ENCODE assay signal across 20 mouse cellular contexts in the genomic region with DNA sequence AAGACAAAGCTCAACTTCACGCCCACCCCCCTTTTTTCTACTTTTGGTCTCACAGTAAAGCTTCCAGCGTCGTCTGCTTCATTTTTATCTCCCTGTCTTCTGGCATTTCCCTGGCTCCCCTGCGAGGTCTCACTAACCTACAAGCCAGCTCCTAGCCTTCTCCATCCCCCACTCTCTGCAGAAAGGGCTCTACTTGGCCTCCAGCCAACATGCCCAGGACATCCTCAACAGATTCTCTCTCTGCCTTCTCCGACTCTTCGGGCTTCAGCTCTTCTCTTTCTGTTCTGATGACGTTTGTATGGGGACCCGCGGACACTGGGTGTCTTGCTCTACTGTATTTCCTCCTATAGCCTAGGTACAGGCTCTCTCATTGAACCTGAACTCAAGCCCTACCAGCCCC. TPM values are rescaled to one million over a fixed set of nuclear protein-coding genes. Genes with fewer than 3 reads are reported as not detected.
A peak's percentile ranks its signal among the peaks of the same experiment; 100 is the strongest.
DNase-seq lines count a peak whose midpoint lies in the region; ATAC-seq and TF ChIP-seq lines count a peak whose summit lies in the region.
"Had no signal": no experiment of that assay in that cellular context is flagged by ENCODE, and none has a peak within 500 bp of the region (broad histone marks: within the 10 kb centered on the region; RNA-seq: fewer than 3 reads in every experiment).

No protein-coding gene starts in this region.

- H3K4me3 ChIP-seq in heart, embryonic 13.5 days, result no peak overlapping the region
- no peak overlapping the region for H3K4me3 ChIP-seq in lung, embryonic 14.5 days (ENCODE audit: low read depth, low read length)
- H3K4me3 ChIP-seq: embryonic facial prominence, embryonic 15.5 days; erythroblast, embryonic 14.5 days; forebrain, embryonic 10.5 days; gastrocnemius, adult 2 months; heart, embryonic 15.5 days; hindbrain, embryonic 10.5 days had no signal

- WGBS in heart, embryonic 13.5 days, result 43% methylated on average over 9 of the region's 9 CpGs
- 66% methylated on average over 9 of the region's 9 CpGs for WGBS in lung, embryonic 14.5 days

- ATAC-seq in heart, embryonic 13.5 days (ENCODE audit: extremely low read depth, insufficient number of reproducible peaks, low FRiP score, low TSS enrichment), result no peak
- ATAC-seq in lung, embryonic 14.5 days (ENCODE audit: insufficient read depth), result no peak
- ATAC-seq: forebrain, embryonic 14.5 days had no signal

- H3K9me3 ChIP-seq in heart, embryonic 13.5 days, result no peaks in the 10 kb centered on the region
- no peaks in the 10 kb centered on the region for H3K9me3 ChIP-seq in lung, embryonic 14.5 days (ENCODE audit: low read depth, low read length)
- H3K9me3 ChIP-seq: embryonic facial prominence, embryonic 15.5 days; forebrain, embryonic 10.5 days; heart, embryonic 15.5 days; hindbrain, embryonic 10.5 days had no signal

- no peak for TF ChIP-seq CTCF in lung, embryonic 14.5 days (IDR thresholded peaks at IDR 0.05; ENCODE audit: low read depth)

- peaks cover 73% of the 10 kb centered on the region for H3K36me3 ChIP-seq in heart, embryonic 13.5 days
- H3K36me3 ChIP-seq in lung, embryonic 14.5 days (ENCODE audit: insufficient read depth), result peaks cover 75% of the 10 kb centered on the region

- no peaks in the 10 kb centered on the region for H3K27me3 ChIP-seq in heart, embryonic 13.5 days (replicated peaks)
- H3K27me3 ChIP-seq in lung, embryonic 14.5 days (ENCODE audit: insufficient read depth, low read length), result no peaks in the 10 kb centered on the region
- H3K27me3 ChIP-seq: embryonic facial prominence, embryonic 15.5 days; heart, embryonic 15.5 days had no signal

- peaks cover 20% of the 10 kb centered on the region for H3K4me1 ChIP-seq in heart, embryonic 13.5 days
- 0 out of 2 replicates have a peak, but pooled peaks cover 6% of the 10 kb centered on the region for H3K4me1 ChIP-seq in lung, embryonic 14.5 days (ENCODE audit: insufficient read depth)

- no peak overlapping the region for H3K4me2 ChIP-seq in heart, embryonic 13.5 days
- H3K4me2 ChIP-seq in lung, embryonic 14.5 days, result no peak overlapping the region
- H3K4me2 ChIP-seq: embryonic facial prominence, embryonic 15.5 days; heart, embryonic 15.5 days; hindbrain, embryonic 14.5 days had no signal

- DNase-seq in heart, adult 11 months, result no peak
- DNase-seq in lung, embryonic 14.5 days, result peak; percentile 13
- DNase-seq in lung, postnatal 25 days (ENCODE audit: low spot score), result no peak
- peak; percentile 68 for DNase-seq in testis, postnatal 10 days (ENCODE audit: low spot score)
- DNase-seq in testis, postnatal 14 days (ENCODE audit: low spot score), result no peak
- DNase-seq: adrenal gland, adult 8-10 months; cerebellum, adult 18-20 months; cerebellum, adult 9-11 months; embryo, embryonic 11 days; gastrocnemius, adult 2 months; gastrocnemius, postnatal 25 days; heart, postnatal 14 days had no signal

- no peak overlapping the region for H3K27ac ChIP-seq in heart, embryonic 13.5 days (replicated peaks)
- no peak overlapping the region for H3K27ac ChIP-seq in lung, embryonic 14.5 days (ENCODE audit: low read depth)
- H3K27ac ChIP-seq: embryonic facial prominence, embryonic 15.5 days; forebrain, embryonic 10.5 days; gastrocnemius, adult 2 months; heart, embryonic 15.5 days; hindbrain, embryonic 10.5 days; hindbrain, embryonic 14.5 days had no signal

- 0 out of 2 replicates have a peak overlapping the region, but pooled peaks have one; percentile 58 for H3K9ac ChIP-seq in heart, embryonic 13.5 days
- H3K9ac ChIP-seq in lung, embryonic 14.5 days, result no peak overlapping the region
- H3K9ac ChIP-seq: embryonic facial prominence, embryonic 15.5 days; heart, embryonic 15.5 days; hindbrain, embryonic 14.5 days had no signal

RNA-seq across cellular contexts. Expression of gene Nop14, which starts 5.1 kb away (rescaled TPM):
- 15.3 and 16.6 TPM in 2 replicates for polyA plus RNA-seq in heart, embryonic 13.5 days (2015; fragmentation: Nextera tagmentation; extraction: Ambion mirVana)
- 23.9 and 24.0 TPM in 2 replicates for polyA plus RNA-seq in lung, embryonic 14.5 days (2014; fragmentation: Nextera tagmentation; extraction: Ambion mirVana)

RNA-seq across cellular contexts. Expression of gene Grk4, which starts 5.3 kb away (rescaled TPM):
- polyA plus RNA-seq in heart, embryonic 13.5 days (2015; fragmentation: Nextera tagmentation; extraction: Ambion mirVana), result 2.4 and 3.5 TPM in 2 replicates
- polyA plus RNA-seq in lung, embryonic 14.5 days (2014; fragmentation: Nextera tagmentation; extraction: Ambion mirVana), result 1.7 and 2.8 TPM in 2 replicates

RNA-seq across cellular contexts. Expression of gene Mfsd10, which starts 17.9 kb away (rescaled TPM):
- 75.1 and 78.4 TPM in 2 replicates for polyA plus RNA-seq in heart, embryonic 13.5 days (2015; fragmentation: Nextera tagmentation; extraction: Ambion mirVana)
- polyA plus RNA-seq in lung, embryonic 14.5 days (2014; fragmentation: Nextera tagmentation; extraction: Ambion mirVana), result 128 and 138 TPM in 2 replicates

Comparison
In these comparisons a context has a peak if more than half of its experiments do, and no peak if none do; other contexts are left out.
1. DNase-seq: peak in lung, embryonic 14.5 days (single experiment) and testis, postnatal 10 days (single experiment); none in heart, adult 11 months (single experiment), lung, postnatal 25 days (single experiment) and testis, postnatal 14 days (single experiment).